Mouse (Mus musculus) skeletal muscle tissue, adult 2 months (tissue): ENCODE measurements around the gene Maml2.
"Not testable (repeated sequence)": the region's sequence is repeated elsewhere in the genome, so short reads cannot be mapped to it uniquely, and the experiment has no call there.

Experiments used
- DNase-seq: peaks from one replicate; pipeline ENCODE4 v3.0.0-alpha.2; 2012; ENCODE audit warnings: low read depth, low spot score

Maml2 gene

GRCm38 (mm10) chr9:13673304-13673703 lies 375.5 kb downstream of the Maml2 start:
- no peak for DNase-seq

- DNase-seq: no peak
Measured at GRCm38 (mm10) chr9:13678026-13678425, 380.3 kb downstream of the Maml2 start.

GRCm38 (mm10) chr9:13679696-13680095 lies 381.9 kb downstream of the Maml2 start:
- no peak for DNase-seq

GRCm38 (mm10) chr9:13681147-13681546 lies 383.4 kb downstream of the Maml2 start:
- DNase-seq: no peak

- peak; percentile 26 for DNase-seq
Measured at GRCm38 (mm10) chr9:13681581-13682038, 383.9 kb downstream of the Maml2 start.

- no peak for DNase-seq
Measured at GRCm38 (mm10) chr9:13684327-13684934, 386.7 kb downstream of the Maml2 start.

GRCm38 (mm10) chr9:13686977-13687659 lies 389.4 kb downstream of the Maml2 start:
- DNase-seq: no peak

GRCm38 (mm10) chr9:13688997-13689396 lies 391.2 kb downstream of the Maml2 start:
- no peak for DNase-seq

- DNase-seq: no peak
Measured at GRCm38 (mm10) chr9:13690321-13690720, 392.6 kb downstream of the Maml2 start.

GRCm38 (mm10) chr9:13693693-13694284 lies 396.0 kb downstream of the Maml2 start:
- no peak for DNase-seq

- DNase-seq: peak; percentile 42
Measured at GRCm38 (mm10) chr9:13694293-13694692, 396.5 kb downstream of the Maml2 start.

GRCm38 (mm10) chr9:13697041-13697811 lies 399.5 kb downstream of the Maml2 start:
- no peak for DNase-seq

- DNase-seq: no peak
Measured at GRCm38 (mm10) chr9:13697869-13698268, 400.1 kb downstream of the Maml2 start.

- no peak for DNase-seq
Measured at GRCm38 (mm10) chr9:13699061-13699780, 401.5 kb downstream of the Maml2 start.

GRCm38 (mm10) chr9:13699781-13700116 lies 402.0 kb downstream of the Maml2 start:
- DNase-seq: no peak

- DNase-seq: no peak
Measured at GRCm38 (mm10) chr9:13701773-13702172, 404.0 kb downstream of the Maml2 start.

GRCm38 (mm10) chr9:13703100-13703499 lies 405.3 kb downstream of the Maml2 start:
- no peak for DNase-seq

GRCm38 (mm10) chr9:13704917-13705316 lies 407.2 kb downstream of the Maml2 start:
- DNase-seq: no peak

- DNase-seq: no peak
Measured at GRCm38 (mm10) chr9:13707066-13707555, 409.4 kb downstream of the Maml2 start.

GRCm38 (mm10) chr9:13709436-13709835 lies 411.7 kb downstream of the Maml2 start:
- DNase-seq: no peak

- not testable (repeated sequence) for DNase-seq
Measured at GRCm38 (mm10) chr9:13715891-13716290, 418.1 kb downstream of the Maml2 start.
